Mouse (Mus musculus) limb, embryonic 15.5 days (tissue): ENCODE results near the gene Crip2. TPM values are rescaled to one million over a fixed set of nuclear protein-coding genes. Genes with fewer than 3 reads are reported as not detected.

Experiments used
- ATAC-seq: fragments of 200-750 bp; cut with Nextera tagmentation; 2 replicates; pipeline ENCODE4 v1.8.0; 2017; ENCODE audit warnings: low read depth, moderate TSS enrichment; ENCODE audit not compliant: insufficient number of reproducible peaks, low FRiP score, low TSS enrichment
- H3K27ac ChIP-seq: fragments of 300-500 bp; sonication (generic); 2 replicates; pipeline ENCODE4 v1.5.1; 2015; ENCODE audit warnings: moderate library complexity, mild to moderate bottlenecking, inconsistent platforms
- H3K27me3 ChIP-seq: fragments of 300-500 bp; sonication (generic); 2 replicates; pipeline ENCODE4 v1.6.1; 2015; ENCODE audit warnings: inconsistent platforms
- H3K36me3 ChIP-seq: fragments of 300-500 bp; sonication (generic); 2 replicates; pipeline ENCODE4 v1.6.1; 2015; ENCODE audit warnings: inconsistent platforms
- H3K4me1 ChIP-seq: fragments of 300-500 bp; sonication (generic); 2 replicates; pipeline ENCODE4 v1.6.1; 2015; ENCODE audit warnings: inconsistent platforms
- H3K4me2 ChIP-seq: fragments of 300-500 bp; sonication (generic); 2 replicates; pipeline ENCODE4 v1.6.1; 2015; ENCODE audit warnings: mild to moderate bottlenecking, inconsistent platforms
- H3K4me3 ChIP-seq: fragments of 300-500 bp; sonication (generic); 2 replicates; pipeline ENCODE4 v1.5.1; 2015; ENCODE audit warnings: mild to moderate bottlenecking, inconsistent platforms
- H3K9ac ChIP-seq: fragments of 300-500 bp; sonication (generic); 2 replicates; pipeline ENCODE4 v1.6.1; 2015; ENCODE audit warnings: inconsistent platforms
- H3K9me3 ChIP-seq: fragments of 300-500 bp; sonication (generic); 2 replicates; pipeline ENCODE4 v1.6.1; 2016; ENCODE audit warnings: inconsistent platforms
- WGBS: fragments of 180-500 bp; shearing (Covaris S2); methylation state at CpG from one replicate; pipeline ENCODE4 v1.1.7; 2015; 5-methylcytosine and 5-hydroxymethylcytosine counted together
- polyA plus RNA-seq: library from polyadenylated mRNA; unstranded; fragments of >200 nt; fragmentation: Nextera tagmentation; extraction: Ambion mirVana; gene quantifications from 2 replicates; pipeline ENCODE4 v1.2.1, GENCODE M21; 2015

The Crip2 gene
- polyA plus RNA-seq, 1 experiment from 2014 or later = 113 TPM

DNA sequence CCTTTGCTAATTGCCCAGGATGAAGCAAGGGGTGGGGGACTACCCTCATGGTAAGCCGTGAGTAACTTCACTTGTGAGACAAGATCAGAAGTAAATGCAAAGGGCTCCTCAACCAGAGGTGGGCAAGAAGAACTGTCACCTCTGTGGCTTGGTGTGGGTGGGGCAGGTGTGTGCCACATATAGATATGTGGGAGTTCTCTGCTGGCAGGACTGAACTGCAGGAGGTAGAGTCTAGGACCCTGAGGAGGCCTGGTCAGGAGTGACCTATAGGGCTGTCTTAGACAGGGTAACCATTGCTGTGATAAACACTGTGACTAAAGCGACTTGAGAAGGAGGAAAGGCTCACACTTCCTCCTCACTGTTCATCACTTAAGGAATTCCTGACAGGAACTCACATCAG lies 53.4 kb downstream of the Crip2 start:
- no peaks in the 10 kb centered on the region for H3K4me1 ChIP-seq
- no peaks in the 10 kb centered on the region for H3K9me3 ChIP-seq
- no peak overlapping the region for H3K27ac ChIP-seq
- 64% methylated on average over 2 of the region's 2 CpGs for WGBS
- H3K36me3 ChIP-seq = peaks cover 31% of the 10 kb centered on the region
- no peak for ATAC-seq
- no peaks in the 10 kb centered on the region for H3K27me3 ChIP-seq
- no peak overlapping the region for H3K4me2 ChIP-seq
- no peak overlapping the region for H3K9ac ChIP-seq
- no peak overlapping the region for H3K4me3 ChIP-seq

Other genes starting within 250 kb of the Crip2 start
- gene Jag2, start 210.5 kb upstream of the Crip2 start, polyA plus RNA-seq = 10.3 and 11.6 TPM in 2 replicates
- gene Nudt14, start 198.1 kb upstream of the Crip2 start, polyA plus RNA-seq = 70.5 and 71.2 TPM in 2 replicates
- 25.4 and 26.3 TPM in 2 replicates for gene Btbd6, start 163.8 kb upstream of the Crip2 start, polyA plus RNA-seq
- 57.1 and 61.7 TPM in 2 replicates for gene Brf1, start 139.5 kb upstream of the Crip2 start, polyA plus RNA-seq
- gene Pacs2, start 125.7 kb upstream of the Crip2 start, polyA plus RNA-seq = 12.9 and 13.8 TPM in 2 replicates
- gene Tex22, start 65.7 kb upstream of the Crip2 start, polyA plus RNA-seq = 0.19 TPM in 1 of 2 replicates, not detected in the other
- gene Mta1, start 42.0 kb upstream of the Crip2 start, polyA plus RNA-seq = 10.6 and 12.9 TPM in 2 replicates
- 560 and 613 TPM in 2 replicates for gene Crip1, start 6.1 kb downstream of the Crip2 start, polyA plus RNA-seq
- gene Tedc1, start 16.2 kb downstream of the Crip2 start, polyA plus RNA-seq = 25.4 and 28.5 TPM in 2 replicates
- gene Tmem121, start 45.7 kb downstream of the Crip2 start, polyA plus RNA-seq = 12.7 and 17.1 TPM in 2 replicates